Mouse (Mus musculus) liver, adult 2 months (tissue): ENCODE data around the gene Spns2. TPM values are rescaled to one million over a fixed set of nuclear protein-coding genes. Genes with fewer than 3 reads are reported as not detected.

Experiments used
- DNase-seq: peaks from one replicate; pipeline ENCODE4 v3.0.0-alpha.2; 2011; ENCODE audit warnings: low read depth, low spot score; ENCODE audit errors: extremely low read depth
- H3K27ac ChIP-seq: fragments of 200-500 bp; replicated peaks from 2 replicates; pipeline ENCODE4 v1.5.1; 2012; ENCODE audit warnings: low read depth, mild to moderate bottlenecking, control low read depth, inconsistent platforms, low read length; ENCODE audit not compliant: insufficient read depth
- H3K27me3 ChIP-seq: fragments of 200-500 bp; 2 replicates; pipeline ENCODE4 v1.6.1; 2012; ENCODE audit warnings: mild to moderate bottlenecking, moderate library complexity, low read length, inconsistent platforms; ENCODE audit not compliant: control insufficient read depth, insufficient read depth
- H3K36me3 ChIP-seq: fragments of 200-500 bp; 2 replicates; pipeline ENCODE4 v1.6.1; 2012; ENCODE audit warnings: low read length, inconsistent platforms; ENCODE audit not compliant: control insufficient read depth, insufficient read depth
- H3K4me1 ChIP-seq: fragments of 200-500 bp; 2 replicates; pipeline ENCODE4 v1.6.1; 2011; ENCODE audit warnings: low read length; ENCODE audit not compliant: control insufficient read depth, insufficient read depth
- H3K4me3 ChIP-seq: fragments of 200-500 bp; 2 replicates; pipeline ENCODE4 v1.5.1; 2011; ENCODE audit warnings: low read depth, mild to moderate bottlenecking, control low read depth, low read length, moderate library complexity; ENCODE audit not compliant: insufficient read depth
- H3K79me2 ChIP-seq: fragments of 200-500 bp; 2 replicates; pipeline ENCODE4 v1.6.1; 2012; ENCODE audit warnings: inconsistent platforms, mild to moderate bottlenecking, low read length, moderate library complexity; ENCODE audit not compliant: control insufficient read depth, insufficient read depth
- H3K9ac ChIP-seq: fragments of 200-500 bp; 2 replicates; pipeline ENCODE4 v1.6.1; 2012; ENCODE audit warnings: low read depth, mild to moderate bottlenecking, control low read depth, inconsistent platforms, low read length
- CTCF ChIP-seq: fragments of 200-500 bp; IDR thresholded peaks from 2 replicates; pipeline ENCODE4 v1.5.1; 2011; ENCODE audit warnings: low read depth, low read length, control low read depth
- POLR2A ChIP-seq: fragments of 200-500 bp; IDR thresholded peaks from 2 replicates; pipeline ENCODE4 v1.6.1; 2011; ENCODE audit warnings: low read length, control low read depth; ENCODE audit not compliant: insufficient read depth; ENCODE audit errors: extremely low read depth
- WGBS: fragments of 180-500 bp; shearing (Covaris S2); methylation state at CpG from one replicate; pipeline ENCODE4 v1.1.7; 2018; 5-methylcytosine and 5-hydroxymethylcytosine counted together
- polyA plus RNA-seq: library from polyadenylated mRNA; depleted of rRNA; stranded (reverse); fragments of >200 nt; gene quantifications from 2 replicates; pipeline ENCODE4 v1.2.3, GENCODE M21; 2012
- total RNA-seq: library from RNA; depleted of rRNA; stranded (reverse); fragments of >200 nt; gene quantifications from 2 replicates; pipeline ENCODE4 v1.2.3, GENCODE M21; 2014

Gene Spns2
- total and polyA plus RNA-seq, 2 experiments, result 41.1 to 47.3 TPM

DNA sequence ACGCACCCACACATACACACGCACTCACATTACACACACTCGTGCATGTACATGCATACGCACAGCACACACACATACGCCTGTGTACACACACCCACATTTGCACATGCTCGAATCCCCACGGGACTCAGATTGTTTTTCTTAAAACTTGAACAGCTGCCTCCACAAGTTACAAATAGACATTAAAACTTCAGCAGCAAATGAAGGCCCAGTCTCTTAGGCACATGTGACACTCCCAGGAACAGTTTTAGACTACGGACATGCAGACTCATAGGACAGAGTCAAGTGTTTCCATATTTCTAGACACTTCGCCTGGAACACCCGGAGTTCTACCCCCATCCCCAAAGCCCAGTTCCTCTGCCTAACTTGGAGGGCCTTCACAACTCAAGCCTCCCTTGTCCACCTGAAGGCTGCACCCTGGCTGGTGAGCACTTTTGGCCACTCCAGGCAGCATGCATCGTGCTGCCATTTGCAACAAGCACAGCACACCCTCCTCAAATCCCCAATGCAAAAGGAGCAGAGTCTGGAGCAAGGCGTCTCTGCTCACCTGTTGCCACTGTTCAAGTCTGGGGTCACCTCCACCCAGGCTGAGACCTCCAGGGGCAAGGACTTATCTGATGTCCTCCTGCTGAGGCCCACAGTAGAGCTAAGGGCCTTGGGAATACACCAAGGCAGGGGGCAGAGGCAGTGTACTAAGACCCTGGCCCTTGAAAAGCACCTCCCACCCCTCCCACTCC, 79.9 kb downstream of the Spns2 start:
- no peak overlapping the region for H3K4me3 ChIP-seq
- TF ChIP-seq POLR2A (no peak), CTCF (no peak)
- no peak overlapping the region for H3K27ac ChIP-seq
- no peaks in the 10 kb centered on the region for H3K27me3 ChIP-seq
- 92% methylated on average over 12 of the region's 12 CpGs for WGBS
- no peaks in the 10 kb centered on the region for H3K36me3 ChIP-seq
- no peak for DNase-seq
- H3K4me1 ChIP-seq, result peaks cover 4% of the 10 kb centered on the region; the same call in 1 of the 2 replicates
- H3K9ac ChIP-seq, result no peak overlapping the region
- no peaks in the 10 kb centered on the region for H3K79me2 ChIP-seq

DNA sequence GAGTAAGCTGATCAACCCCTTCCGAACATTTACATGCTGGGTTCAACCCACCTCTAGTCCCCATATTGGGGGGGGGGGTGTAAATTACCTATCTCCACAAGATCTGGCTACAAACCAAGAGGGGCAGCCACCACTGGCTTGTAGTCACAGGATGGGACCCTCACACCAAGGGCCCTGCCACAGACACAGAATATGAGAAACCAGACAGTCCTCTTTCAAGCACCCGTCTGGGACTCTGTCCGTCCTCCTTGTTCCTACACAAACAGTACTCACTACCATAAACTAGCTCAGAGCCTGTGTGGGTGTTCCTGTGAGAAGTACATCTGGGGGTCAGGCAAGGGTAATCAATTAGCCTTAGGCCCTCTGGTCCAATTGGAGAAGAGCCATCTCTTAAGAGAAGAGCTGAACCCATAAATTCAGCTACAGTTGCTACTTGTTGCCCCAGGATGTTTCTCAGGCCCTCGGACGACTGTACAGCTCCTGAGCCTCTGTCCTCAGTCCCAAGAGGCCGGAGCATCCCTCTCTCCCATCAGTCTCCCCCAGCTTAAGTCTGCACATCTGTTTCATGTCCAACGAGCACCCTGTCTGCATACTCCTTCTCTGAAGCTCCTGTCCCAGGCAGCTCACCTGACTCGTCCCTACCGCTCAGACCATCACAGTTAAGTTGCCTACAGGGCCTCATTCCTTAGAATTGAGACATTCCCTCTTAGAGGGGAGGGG, 81.1 kb downstream of the Spns2 start:
- Histone ChIP-seq H3K27me3 (no peaks in the 10 kb centered on the region), H3K79me2 (no peaks in the 10 kb centered on the region), H3K4me1 (peaks cover 4% of the 10 kb centered on the region; the same call in 1 of the 2 replicates), H3K36me3 (no peaks in the 10 kb centered on the region), H3K4me3 (no peak overlapping the region), H3K9ac (no peak overlapping the region), H3K27ac (no peak overlapping the region)
- TF ChIP-seq POLR2A, result no peak
- TF ChIP-seq CTCF, result no peak
- 90% methylated on average over 9 of the region's 9 CpGs for WGBS
- no peak for DNase-seq

DNA sequence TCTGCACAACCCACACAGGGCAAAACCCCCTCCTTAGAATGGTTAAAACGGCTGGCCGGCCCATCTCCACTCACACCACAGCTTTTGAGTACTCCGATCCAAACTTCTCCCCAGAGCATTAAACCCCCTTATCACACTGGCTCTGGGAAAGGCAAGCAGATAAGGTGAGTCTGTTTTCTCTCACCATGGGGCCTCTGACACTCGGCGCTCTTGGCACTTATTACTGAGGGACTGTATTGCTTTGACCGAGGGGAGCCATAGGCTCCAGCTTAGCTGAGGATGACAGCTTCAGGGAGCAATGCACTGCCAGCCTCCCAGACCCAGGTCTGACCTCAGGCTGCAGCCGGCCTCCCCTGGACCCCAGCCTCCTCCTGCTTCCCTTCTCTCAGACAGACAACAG, 82.1 kb downstream of the Spns2 start:
- no peak for DNase-seq
- H3K27ac ChIP-seq, result no peak overlapping the region
- whole genome bisulfite sequencing, result 51% methylated on average over 7 of the region's 7 CpGs
- no peaks in the 10 kb centered on the region for H3K36me3 ChIP-seq
- H3K9ac ChIP-seq, result no peak overlapping the region
- H3K4me3 ChIP-seq, result no peak overlapping the region
- TF ChIP-seq CTCF, result no peak
- no peak for TF ChIP-seq POLR2A
- H3K27me3 ChIP-seq, result no peaks in the 10 kb centered on the region
- no peaks in the 10 kb centered on the region for H3K79me2 ChIP-seq
- H3K4me1 ChIP-seq, result peaks cover 4% of the 10 kb centered on the region; the same call in 1 of the 2 replicates

- 48% methylated on average over 3 of the region's 3 CpGs for WGBS
Observed at GRCm38 (mm10) chr11:72407081-72407480, 82.6 kb downstream of the Spns2 start.

DNA sequence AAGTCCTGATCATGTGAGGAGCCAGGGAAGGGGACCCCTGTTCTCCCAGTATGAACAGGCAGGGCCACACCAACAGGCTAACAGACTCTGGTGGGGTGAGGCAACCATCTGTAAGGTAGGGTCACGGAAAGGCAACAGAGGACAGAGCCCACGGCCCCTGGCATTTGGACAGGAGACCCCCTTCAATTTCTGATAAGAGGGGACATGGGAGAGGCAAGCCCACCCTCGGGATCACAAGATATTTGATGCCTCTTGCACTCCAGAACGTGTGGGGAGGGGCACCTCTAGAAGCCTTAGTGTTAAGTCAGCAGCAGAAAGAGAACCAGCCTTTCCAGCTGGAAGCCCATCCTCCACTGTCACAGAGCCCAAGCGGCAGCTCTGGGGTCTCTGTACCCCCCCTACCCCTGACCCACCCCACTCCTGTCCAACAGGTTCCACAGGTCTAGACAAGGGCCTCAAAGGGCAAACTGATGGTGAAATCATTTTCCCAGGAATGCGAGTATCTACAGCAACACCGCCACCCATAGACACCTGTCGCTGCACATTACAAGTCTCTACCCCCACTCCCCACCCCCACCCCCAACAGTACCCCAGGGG, 83.5 kb downstream of the Spns2 start:
- TF ChIP-seq POLR2A (no peak), CTCF (no peak)
- no peaks in the 10 kb centered on the region for H3K27me3 ChIP-seq
- H3K4me1 ChIP-seq, result peaks cover 4% of the 10 kb centered on the region; the same call in 1 of the 2 replicates
- H3K36me3 ChIP-seq, result no peaks in the 10 kb centered on the region
- WGBS, result 75% methylated on average over 8 of the region's 8 CpGs
- DNase-seq, result no peak
- no peak overlapping the region for H3K9ac ChIP-seq
- no peaks in the 10 kb centered on the region for H3K79me2 ChIP-seq
- no peak overlapping the region for H3K27ac ChIP-seq
- H3K4me3 ChIP-seq, result no peak overlapping the region

More at GRCm38 (mm10) chr11:72407081-72407480, 82.6 kb downstream of the Spns2 start:
- no peaks in the 10 kb centered on the region for H3K79me2 ChIP-seq
- TF ChIP-seq CTCF (no peak), POLR2A (no peak)
- no peaks in the 10 kb centered on the region for H3K36me3 ChIP-seq
- no peak for DNase-seq
- no peak overlapping the region for H3K9ac ChIP-seq
- H3K4me3 ChIP-seq, result no peak overlapping the region
- H3K27me3 ChIP-seq, result no peaks in the 10 kb centered on the region
- H3K27ac ChIP-seq, result no peak overlapping the region
- peaks cover 4% of the 10 kb centered on the region; the same call in 1 of the 2 replicates for H3K4me1 ChIP-seq
